Mouse (Mus musculus): ENCODE results near the gene Plekhh2.
A peak's percentile ranks its signal among the peaks of the same experiment; 100 is the strongest.

GRCm38 (mm10) chr17:84641893-84642292 is 130.2 kb downstream of the Plekhh2 start:
- TF ChIP-seq CTCF (conservative IDR thresholded peaks at IDR 0.05; ENCODE audit: low read length) (peak; percentile 94), POU5F1 (IDR thresholded peaks at IDR 0.05; ENCODE audit: borderline replicate concordance, low read length) (no peak), NANOG (IDR thresholded peaks at IDR 0.05; ENCODE audit: borderline replicate concordance, low read length) (no peak)
